Mouse (Mus musculus) liver, adult 2 months (tissue): ENCODE measurements around the gene Cpne9.

Experiments used
- CTCF ChIP-seq: fragments of 200-500 bp; IDR thresholded peaks from 2 replicates; pipeline ENCODE4 v1.5.1; 2011; ENCODE audit warnings: low read depth, low read length, control low read depth
- POLR2A ChIP-seq: fragments of 200-500 bp; IDR thresholded peaks from 2 replicates; pipeline ENCODE4 v1.6.1; 2011; ENCODE audit warnings: low read length, control low read depth; ENCODE audit not compliant: insufficient read depth; ENCODE audit errors: extremely low read depth

DNA sequence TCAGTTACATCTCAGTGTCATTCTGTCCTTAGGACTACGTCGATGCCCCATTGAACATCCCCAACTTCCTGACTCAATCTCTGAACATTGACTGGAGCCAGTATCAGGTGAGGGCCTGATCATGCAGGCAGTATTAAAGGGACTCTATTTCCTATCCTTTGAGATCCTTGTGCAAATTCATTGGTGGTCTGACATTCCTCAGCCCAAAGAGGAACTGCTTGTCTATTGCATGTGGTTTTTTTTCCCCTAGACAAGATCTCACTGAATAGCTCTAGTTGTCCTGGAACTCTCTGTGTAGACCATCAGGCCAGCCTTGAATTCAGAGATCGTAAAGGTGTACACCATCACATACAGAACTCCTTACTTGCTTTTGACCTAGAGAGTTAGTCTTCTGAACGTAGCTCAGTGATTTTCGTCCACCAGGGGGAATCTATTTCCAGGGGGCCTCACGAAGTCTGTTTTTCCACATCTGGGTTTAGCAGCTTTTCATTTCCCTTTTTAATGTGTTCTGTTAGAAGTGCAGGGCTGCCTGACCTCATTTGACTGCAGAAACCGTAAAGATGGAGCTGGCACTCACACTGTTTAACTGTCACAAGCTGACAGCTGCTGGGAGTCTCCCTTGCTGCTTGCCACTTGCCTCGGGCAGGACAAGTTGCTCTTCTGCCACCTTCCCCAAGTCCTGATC lies 20.8 kb upstream of the Cpne9 start:
- no peak for TF ChIP-seq POLR2A
- no peak for TF ChIP-seq CTCF
